Mouse (Mus musculus) liver, embryonic 12.5 days (tissue): Measurements from ENCODE around the gene Tsen15. TPM values are rescaled to one million over a fixed set of nuclear protein-coding genes. Genes with fewer than 3 reads are reported as not detected.
"Not testable (repeated sequence)": the region's sequence is repeated elsewhere in the genome, so short reads cannot be mapped to it uniquely, and the experiment has no call there.

Experiments used
- ATAC-seq: fragments of 200-750 bp; cut with Nextera tagmentation; 2 replicates; pipeline ENCODE4 v1.8.0; 2017; ENCODE audit warnings: moderate number of reproducible peaks, mild to moderate bottlenecking, moderate library complexity
- H3K27ac ChIP-seq: fragments of 300-500 bp; sonication (generic); 2 replicates; pipeline ENCODE4 v1.5.1; 2016; ENCODE audit warnings: mild to moderate bottlenecking
- H3K27me3 ChIP-seq: fragments of 300-500 bp; sonication (generic); replicated peaks from 2 replicates; pipeline ENCODE4 v1.6.1; 2016; ENCODE audit warnings: mild to moderate bottlenecking, moderate library complexity
- H3K36me3 ChIP-seq: fragments of 300-500 bp; sonication (generic); 2 replicates; pipeline ENCODE4 v1.6.1; 2016; ENCODE audit warnings: mild to moderate bottlenecking, moderate library complexity
- H3K4me1 ChIP-seq: fragments of 300-500 bp; sonication (generic); 2 replicates; pipeline ENCODE4 v1.6.1; 2016
- H3K4me2 ChIP-seq: fragments of 300-500 bp; sonication (generic); 2 replicates; pipeline ENCODE4 v1.6.1; 2016; ENCODE audit warnings: mild to moderate bottlenecking, moderate library complexity
- H3K4me3 ChIP-seq: fragments of 300-500 bp; sonication (generic); 2 replicates; pipeline ENCODE4 v1.5.1; 2016; ENCODE audit warnings: mild to moderate bottlenecking, moderate library complexity
- H3K9ac ChIP-seq: fragments of 300-500 bp; sonication (generic); 2 replicates; pipeline ENCODE4 v1.6.1; 2016; ENCODE audit warnings: mild to moderate bottlenecking, moderate library complexity
- H3K9me3 ChIP-seq: fragments of 300-500 bp; sonication (generic); replicated peaks from 2 replicates; pipeline ENCODE4 v1.6.1; 2016; ENCODE audit warnings: mild to moderate bottlenecking, moderate library complexity
- WGBS: fragments of 180-500 bp; shearing (Covaris S2); methylation state at CpG from one replicate; pipeline ENCODE4 v1.1.7; 2016; ENCODE audit not compliant: insufficient replicate concordance; 5-methylcytosine and 5-hydroxymethylcytosine counted together
- polyA plus RNA-seq: library from polyadenylated mRNA; unstranded; fragments of >200 nt; fragmentation: Nextera tagmentation; extraction: Ambion mirVana; gene quantifications from 2 replicates; pipeline ENCODE4 v1.2.1, GENCODE M21; 2016

Tsen15 gene
- polyA plus RNA-seq, 1 experiment from 2014 or later, result 46.5 TPM

GRCm38 (mm10) chr1:152409356-152409755 is 22.9 kb upstream of the Tsen15 start:
- Histone ChIP-seq H3K4me2 (no peak overlapping the region), H3K4me3 (no peak overlapping the region), H3K4me1 (no peaks in the 10 kb centered on the region), H3K9ac (no peak overlapping the region), H3K36me3 (no peaks in the 10 kb centered on the region), H3K9me3 (no peaks in the 10 kb centered on the region), H3K27me3 (peaks cover 5% of the 10 kb centered on the region; the same call in 1 of the 2 replicates), H3K27ac (no peak overlapping the region)
- 73% methylated on average over 4 of the region's 4 CpGs for WGBS
- no peak for ATAC-seq

DNA sequence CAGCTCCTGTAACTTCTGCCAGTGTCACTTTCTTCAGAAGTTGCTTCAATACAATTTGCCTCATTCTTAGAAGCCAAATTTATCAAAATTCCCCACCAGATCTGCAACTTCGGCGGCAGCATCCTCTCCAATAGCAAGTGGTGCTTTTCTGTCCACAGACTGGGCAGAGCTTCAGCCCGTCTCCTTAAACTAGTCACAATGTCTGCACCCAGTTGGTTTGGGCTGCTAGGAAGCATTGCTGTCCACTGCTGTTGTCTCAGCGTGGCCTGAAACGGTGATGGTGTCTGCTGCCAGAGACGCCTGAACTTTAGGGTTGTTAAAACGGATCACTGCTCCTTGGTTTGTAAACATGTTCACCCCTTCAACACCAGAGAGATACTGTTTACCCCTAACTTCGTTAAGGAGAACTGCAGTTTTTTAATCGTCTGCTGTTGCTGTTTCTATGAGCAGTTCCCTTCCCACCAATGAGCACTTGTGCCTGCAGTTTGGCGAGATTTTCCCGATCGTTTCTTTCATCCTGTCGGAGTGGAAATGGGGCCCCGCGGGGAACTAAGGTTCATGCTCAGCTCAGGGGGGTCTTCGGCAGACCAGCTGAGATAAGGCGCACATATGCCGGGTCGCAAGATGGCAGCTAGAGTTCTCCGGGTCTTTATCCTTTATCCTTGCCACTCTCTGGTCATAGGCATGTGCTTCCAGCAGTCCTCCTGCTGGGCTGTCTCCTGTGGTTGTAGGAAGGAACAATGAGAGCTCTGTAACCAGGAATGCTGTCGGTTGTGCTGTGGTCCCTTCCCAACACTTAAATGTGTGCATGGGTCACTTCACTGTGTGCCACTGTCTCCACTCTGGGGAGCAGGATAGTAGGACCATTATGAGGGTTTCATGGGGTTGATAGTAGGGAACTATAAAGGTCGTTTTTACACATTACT is 20.8 kb upstream of the Tsen15 start:
- H3K27me3 ChIP-seq, result peaks cover 17% of the 10 kb centered on the region
- H3K4me3 ChIP-seq, result no peak overlapping the region
- H3K36me3 ChIP-seq, result no peaks in the 10 kb centered on the region
- ATAC-seq, result no peak
- WGBS, result 47% methylated on average over 22 of the region's 22 CpGs
- H3K4me1 ChIP-seq, result no peaks in the 10 kb centered on the region
- H3K9ac ChIP-seq, result no peak overlapping the region
- H3K27ac ChIP-seq, result no peak overlapping the region
- H3K4me2 ChIP-seq, result no peak overlapping the region
- no peaks in the 10 kb centered on the region for H3K9me3 ChIP-seq

DNA sequence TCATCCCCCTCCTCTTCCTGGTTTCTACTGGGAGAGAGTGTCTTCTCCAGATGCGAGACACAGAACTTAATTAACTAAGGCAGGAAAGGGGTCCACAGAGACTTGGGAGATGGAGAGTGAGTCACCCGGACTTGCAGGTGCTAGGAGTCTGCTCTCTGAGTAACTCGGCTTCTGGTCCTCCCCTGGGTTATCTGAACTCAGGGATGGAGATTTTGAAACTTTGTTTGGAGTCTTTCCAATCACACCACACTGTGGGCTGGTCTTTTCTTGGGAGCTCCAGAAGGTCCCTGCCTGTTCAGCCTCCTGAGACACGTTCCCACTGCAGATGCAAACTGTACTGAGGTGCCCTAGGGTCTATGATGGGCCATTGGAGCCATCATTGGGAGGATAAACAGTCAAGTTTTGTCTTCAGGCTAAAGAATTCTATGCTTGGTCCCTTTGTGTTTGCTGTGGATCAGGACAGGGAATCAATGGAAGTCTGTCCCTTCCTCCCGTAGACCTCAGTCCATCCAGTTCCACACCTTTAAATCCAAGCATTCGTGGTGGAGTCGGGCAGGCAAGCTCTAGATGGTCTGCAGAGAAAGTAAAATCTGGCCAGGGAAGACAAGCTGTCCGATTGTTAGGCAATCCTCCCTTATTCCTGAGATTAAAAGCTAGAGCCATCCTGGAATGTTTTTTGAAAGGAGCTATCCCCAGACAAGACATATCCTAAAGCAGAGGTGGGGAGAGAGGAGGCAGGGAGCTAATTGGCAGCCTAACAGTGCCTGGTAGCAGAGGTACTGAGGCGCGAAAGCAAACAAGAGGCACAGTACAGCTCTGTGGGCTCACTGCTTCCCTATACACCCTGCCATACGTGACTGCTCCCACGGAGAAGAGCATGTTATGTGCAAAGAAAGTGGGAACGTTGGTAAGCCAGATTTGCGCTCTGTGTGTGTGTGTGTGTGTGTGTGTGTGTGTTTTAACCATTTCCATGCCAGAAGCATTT is 14.4 kb upstream of the Tsen15 start:
- peak overlapping the region; percentile 70 for H3K4me2 ChIP-seq

GRCm38 (mm10) chr1:152399790-152400555 is 13.5 kb upstream of the Tsen15 start, which contains the start of gene Colgalt2:
TSS of gene Colgalt2 (plus strand) at chr1:152399830.
- Histone ChIP-seq H3K9ac (no peak within 1 kb of the TSS; the same call in 1 of the 2 replicates), H3K4me3 (peak within 1 kb of the TSS; percentile 52), H3K9me3 (peaks cover 3% of the 10 kb centered on the region; the same call in 1 of the 2 replicates), H3K27me3 (peaks cover 57% of the 10 kb centered on the region), H3K4me2 (peak within 1 kb of the TSS; percentile 70), H3K36me3 (no peaks in the 10 kb centered on the region), H3K27ac (no peak within 1 kb of the TSS), H3K4me1 (no peaks in the 10 kb centered on the region)
- peak; percentile 37; the same call in 1 of the 2 replicates for ATAC-seq
- under 1% methylated on average over 70 of the region's 70 CpGs for WGBS

More for the DNA sequence above, 14.4 kb upstream of the Tsen15 start:
- Histone ChIP-seq H3K9me3 (peaks cover 3% of the 10 kb centered on the region; the same call in 1 of the 2 replicates), H3K27ac (no peak overlapping the region), H3K4me3 (peak overlapping the region; percentile 52), H3K9ac (no peak overlapping the region), H3K36me3 (no peaks in the 10 kb centered on the region), H3K4me1 (no peaks in the 10 kb centered on the region), H3K27me3 (peaks cover 57% of the 10 kb centered on the region)
- 25% methylated on average over 14 of the region's 14 CpGs for WGBS
- ATAC-seq, result no peak

DNA sequence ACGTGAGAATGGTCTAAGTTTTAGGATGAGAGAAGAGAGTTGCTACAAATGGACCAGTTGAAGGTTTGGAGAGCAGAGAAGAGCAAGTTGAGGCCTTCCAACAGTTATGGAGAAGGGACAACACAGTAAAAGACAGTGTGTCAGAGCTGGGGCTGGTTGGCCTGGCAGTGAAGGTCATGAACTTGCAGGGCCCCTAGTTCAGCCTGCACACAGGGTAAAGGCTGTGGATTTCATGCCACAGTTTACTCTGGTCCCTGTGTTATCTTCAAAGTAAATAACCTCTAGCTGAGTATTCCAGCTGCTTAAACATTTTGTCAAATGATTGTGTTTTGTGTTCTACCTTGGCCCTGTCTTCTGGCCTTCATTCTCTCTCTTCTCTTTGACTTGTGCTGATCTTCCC is 12.2 kb upstream of the Tsen15 start:
- Histone ChIP-seq H3K4me2 (no peak overlapping the region), H3K4me3 (no peak overlapping the region), H3K36me3 (no peaks in the 10 kb centered on the region), H3K9ac (no peak overlapping the region), H3K27ac (no peak overlapping the region), H3K27me3 (peaks cover 57% of the 10 kb centered on the region), H3K4me1 (no peaks in the 10 kb centered on the region), H3K9me3 (peaks cover 3% of the 10 kb centered on the region; the same call in 1 of the 2 replicates)
- ATAC-seq, result peak; percentile 62; the same call in 1 of the 2 replicates
- WGBS, result 33% methylated on average over 1 of the region's 1 CpGs

- no peak overlapping the region for H3K4me2 ChIP-seq
- H3K9ac ChIP-seq, result no peak overlapping the region
- 69% methylated on average over 4 of the region's 4 CpGs for WGBS
- no peak overlapping the region for H3K4me3 ChIP-seq
- H3K27ac ChIP-seq, result no peak overlapping the region
- H3K36me3 ChIP-seq, result no peaks in the 10 kb centered on the region
- peaks cover 3% of the 10 kb centered on the region; the same call in 1 of the 2 replicates for H3K9me3 ChIP-seq
- no peaks in the 10 kb centered on the region for H3K4me1 ChIP-seq
- peaks cover 26% of the 10 kb centered on the region for H3K27me3 ChIP-seq
- ATAC-seq, result no peak
Measured at GRCm38 (mm10) chr1:152394956-152395515, 8.5 kb upstream of the Tsen15 start.

DNA sequence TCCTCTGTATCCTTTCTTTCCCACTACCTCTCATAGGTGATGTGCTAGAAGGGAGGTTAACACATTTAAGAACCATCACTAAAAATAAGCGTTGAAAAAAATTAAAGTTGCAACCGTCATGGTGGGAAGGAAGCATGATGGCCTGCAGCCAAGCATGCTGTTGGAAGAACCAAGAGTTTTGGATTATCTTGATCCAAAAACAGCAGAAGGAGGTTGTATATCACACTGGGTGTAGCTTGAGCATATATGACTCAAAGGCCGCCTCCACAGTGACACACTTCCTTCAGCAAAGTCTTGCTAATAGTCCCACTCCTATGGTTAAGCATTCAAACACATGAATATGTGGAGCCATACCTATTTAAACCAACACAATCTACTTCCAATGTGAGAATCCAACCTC is 7.6 kb upstream of the Tsen15 start:
- Histone ChIP-seq H3K4me2 (no peak overlapping the region), H3K9ac (no peak overlapping the region), H3K4me3 (no peak overlapping the region), H3K27me3 (peaks cover 18% of the 10 kb centered on the region), H3K27ac (no peak overlapping the region), H3K9me3 (peaks cover 3% of the 10 kb centered on the region; the same call in 1 of the 2 replicates), H3K4me1 (no peaks in the 10 kb centered on the region), H3K36me3 (no peaks in the 10 kb centered on the region)
- ATAC-seq, result no peak
- 65% methylated on average over 3 of the region's 3 CpGs for WGBS

- no peak overlapping the region for H3K27ac ChIP-seq
- no peaks in the 10 kb centered on the region for H3K9me3 ChIP-seq
- H3K27me3 ChIP-seq, result no peaks in the 10 kb centered on the region
- ATAC-seq, result no peak
- no peak overlapping the region for H3K4me3 ChIP-seq
- peaks cover 18% of the 10 kb centered on the region for H3K4me1 ChIP-seq
- peaks cover 3% of the 10 kb centered on the region; the same call in 1 of the 2 replicates for H3K36me3 ChIP-seq
- H3K4me2 ChIP-seq, result no peak overlapping the region
- H3K9ac ChIP-seq, result no peak overlapping the region
Measured at GRCm38 (mm10) chr1:152389271-152389670, 2.8 kb upstream of the Tsen15 start.

GRCm38 (mm10) chr1:152385693-152386092 is 795 bp downstream of the Tsen15 start:
- H3K9ac ChIP-seq, result peak overlapping the region; percentile 85
- ATAC-seq, H3K27me3 ChIP-seq, H3K9me3 ChIP-seq: not testable (repeated sequence)
- H3K4me2 ChIP-seq, result peak overlapping the region; percentile 75
- H3K36me3 ChIP-seq, result peaks cover 28% of the 10 kb centered on the region
- H3K27ac ChIP-seq, result peak overlapping the region; percentile 72
- peak overlapping the region; percentile 78 for H3K4me3 ChIP-seq
- H3K4me1 ChIP-seq, result peaks cover 20% of the 10 kb centered on the region
- 6% methylated on average over 2 of the region's 4 CpGs for WGBS

GRCm38 (mm10) chr1:152384589-152384988 is 1.9 kb downstream of the Tsen15 start:
- no peak overlapping the region for H3K4me3 ChIP-seq
- H3K27me3 ChIP-seq, result no peaks in the 10 kb centered on the region
- no peak overlapping the region for H3K27ac ChIP-seq
- peak overlapping the region; percentile 56 for H3K4me2 ChIP-seq
- no peak overlapping the region for H3K9ac ChIP-seq
- H3K9me3 ChIP-seq, result no peaks in the 10 kb centered on the region
- no peak for ATAC-seq
- 78% methylated on average over 1 of the region's 1 CpGs for WGBS
- H3K36me3 ChIP-seq, result peaks cover 39% of the 10 kb centered on the region
- H3K4me1 ChIP-seq, result peaks cover 20% of the 10 kb centered on the region

GRCm38 (mm10) chr1:152378311-152378710 is 8.2 kb downstream of the Tsen15 start:
- 80% methylated on average over 5 of the region's 5 CpGs for WGBS
- no peak for ATAC-seq
- Histone ChIP-seq H3K36me3 (peaks cover 82% of the 10 kb centered on the region), H3K27me3 (no peaks in the 10 kb centered on the region), H3K27ac (no peak overlapping the region), H3K4me3 (no peak overlapping the region), H3K9ac (no peak overlapping the region), H3K4me1 (no peaks in the 10 kb centered on the region), H3K4me2 (no peak overlapping the region), H3K9me3 (no peaks in the 10 kb centered on the region)
